Mouse (Mus musculus) lung, postnatal 0 days (tissue): Measurements from ENCODE around the gene Lilrb4a.
"Not testable (repeated sequence)": the region's sequence is repeated elsewhere in the genome, so short reads cannot be mapped to it uniquely, and the experiment has no call there.

ENCODE experiments used
- CTCF ChIP-seq: IDR thresholded peaks from 2 replicates; pipeline ENCODE4 v1.5.1; 2016; ENCODE audit warnings: antibody characterized with exemption, mild to moderate bottlenecking
- EP300 ChIP-seq: IDR thresholded peaks from 2 replicates; pipeline ENCODE4 v1.6.1; 2016; ENCODE audit warnings: antibody characterized with exemption, mild to moderate bottlenecking, control low read depth

GRCm38 (mm10) chr10:51463800-51464199 lies 27.0 kb upstream of the Lilrb4a start:
- not testable (repeated sequence) for TF ChIP-seq CTCF, EP300
